Mouse (Mus musculus) frontal cortex, postnatal 25 days (tissue): ENCODE measurements around the gene Bahcc1.
A peak's percentile ranks its signal among the peaks of the same experiment; 100 is the strongest.

ENCODE experiments used
- DNase-seq, 2 experiments: peaks; one replicate each; pipeline ENCODE4 v3.0.0; 2022; ENCODE audit warnings: low spot score in 2 of 2

Gene Bahcc1

GRCm38 (mm10) chr11:120260769-120261150 lies 28.0 kb downstream of the Bahcc1 start:
- DNase-seq = no peak

- peak; percentile 89 to 90 for DNase-seq
Observed at GRCm38 (mm10) chr11:120261416-120262355, 28.9 kb downstream of the Bahcc1 start.

- DNase-seq = peak in 1 of 2 experiments; percentile 41
Observed at GRCm38 (mm10) chr11:120262356-120262901, 29.7 kb downstream of the Bahcc1 start.

- DNase-seq = no peak
Observed at GRCm38 (mm10) chr11:120263176-120263575, 30.4 kb downstream of the Bahcc1 start.

- DNase-seq = no peak
Observed at GRCm38 (mm10) chr11:120264008-120264407, 31.3 kb downstream of the Bahcc1 start.

GRCm38 (mm10) chr11:120265458-120265857 lies 32.7 kb downstream of the Bahcc1 start:
- DNase-seq = no peak

- DNase-seq = no peak
Observed at GRCm38 (mm10) chr11:120266259-120266758, 33.6 kb downstream of the Bahcc1 start.

- DNase-seq = no peak
Observed at GRCm38 (mm10) chr11:120267274-120267673, 34.5 kb downstream of the Bahcc1 start.

DNA sequence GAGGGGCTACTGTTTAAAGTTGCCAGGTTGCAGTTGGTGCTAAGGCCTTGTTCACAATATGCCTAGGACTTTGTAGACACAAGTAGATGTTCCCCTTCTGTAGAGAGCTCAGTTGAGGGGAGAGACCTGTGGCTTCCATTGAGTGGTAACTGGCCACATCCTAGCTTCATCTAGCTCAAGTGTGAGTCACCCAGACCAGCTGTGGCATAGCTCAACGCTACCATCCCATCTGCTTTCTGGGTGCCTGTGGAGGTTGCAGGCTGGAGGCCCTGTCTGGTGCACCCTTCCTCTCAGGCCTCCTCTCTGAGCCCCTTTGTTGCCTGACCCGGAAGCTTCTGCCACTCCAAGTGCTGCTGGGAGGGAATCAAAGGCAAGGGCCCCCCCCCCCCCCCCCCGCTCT lies 34.9 kb downstream of the Bahcc1 start:
- DNase-seq = no peak

GRCm38 (mm10) chr11:120268195-120268967 lies 35.6 kb downstream of the Bahcc1 start:
- peak in 1 of 2 experiments; percentile 28 for DNase-seq

DNA sequence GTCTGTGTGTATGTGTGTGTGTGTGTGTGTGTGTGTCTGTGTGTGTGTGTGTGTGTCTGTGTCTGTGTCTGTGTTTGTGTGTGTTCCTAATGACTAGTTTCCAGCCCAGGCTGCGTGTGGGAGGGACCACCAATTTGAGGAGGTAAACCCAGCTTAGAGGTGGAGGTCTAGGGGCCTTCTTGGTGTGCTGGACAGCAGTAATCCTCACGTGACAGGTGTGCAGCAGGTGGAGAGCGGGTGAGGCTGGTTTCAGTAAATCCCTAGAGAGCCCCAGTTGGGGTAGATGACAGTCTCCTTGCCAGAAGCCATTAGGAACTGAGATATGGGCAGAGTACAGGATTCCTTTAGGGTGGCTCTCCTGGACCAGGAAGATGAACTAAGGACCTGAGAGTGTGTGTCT lies 36.3 kb downstream of the Bahcc1 start:
- DNase-seq = no peak

- DNase-seq = no peak
Observed at GRCm38 (mm10) chr11:120269498-120270104, 36.9 kb downstream of the Bahcc1 start.

DNA sequence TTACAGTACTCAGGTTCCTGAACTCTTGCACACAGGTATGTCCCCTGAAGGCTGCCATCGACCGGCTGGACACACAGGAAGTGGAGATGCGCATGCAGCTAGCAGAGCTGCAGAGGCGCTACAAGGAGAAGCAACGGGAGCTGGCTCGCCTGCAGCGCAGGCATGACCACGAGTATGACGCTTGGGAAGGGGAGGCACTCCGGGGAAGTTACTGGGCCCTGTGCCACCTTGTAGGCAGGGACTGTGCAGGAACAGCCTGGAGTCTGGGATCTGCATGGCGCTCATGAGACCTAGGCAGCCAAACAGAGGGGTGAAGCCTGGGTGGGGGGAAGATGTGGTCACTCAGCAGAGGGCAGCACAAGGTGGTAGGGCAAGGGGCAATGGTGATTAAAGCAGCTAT lies 46.6 kb downstream of the Bahcc1 start:
- no peak for DNase-seq

GRCm38 (mm10) chr11:120280281-120280773 lies 47.6 kb downstream of the Bahcc1 start:
- no peak for DNase-seq

DNA sequence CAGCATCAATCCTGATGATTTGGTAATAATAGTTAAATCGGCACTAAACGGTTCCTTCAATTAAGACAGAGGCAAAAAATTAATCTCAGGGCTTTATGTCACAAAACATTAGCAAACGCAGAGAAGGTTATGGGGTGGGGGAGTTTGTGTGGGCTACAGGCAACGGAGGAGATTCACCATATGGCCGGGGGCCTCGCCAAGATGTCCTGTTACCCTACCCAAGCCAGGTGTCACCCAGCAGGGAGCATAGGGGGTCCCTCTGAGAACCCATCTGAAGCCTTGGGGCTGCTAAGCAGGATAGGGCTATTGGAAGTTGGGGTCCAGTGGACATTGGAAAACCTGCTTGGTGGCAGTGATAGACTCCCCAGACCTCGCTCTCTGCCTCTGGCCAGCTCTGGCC lies 48.0 kb downstream of the Bahcc1 start:
- no peak for DNase-seq

DNA sequence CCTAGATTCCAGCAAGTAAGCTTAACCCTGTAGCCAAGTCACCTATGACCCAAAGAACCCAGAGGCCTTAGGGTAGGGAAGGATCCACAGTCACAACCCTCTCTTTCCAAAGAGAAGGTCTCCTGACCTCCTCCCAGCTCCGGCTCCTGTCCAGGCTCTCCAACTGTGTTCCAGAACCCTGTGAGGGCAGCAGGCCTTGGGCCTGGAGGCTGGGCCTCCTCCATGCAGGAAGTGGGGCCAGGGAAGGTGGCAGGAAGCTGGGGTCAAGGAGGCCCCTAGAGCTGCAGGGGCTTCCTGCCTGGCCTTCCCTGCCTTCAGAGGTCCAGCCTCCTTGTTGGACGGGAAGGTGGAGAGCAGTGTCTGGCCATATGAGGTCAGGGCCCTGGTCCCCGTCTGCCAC lies 48.5 kb downstream of the Bahcc1 start:
- no peak for DNase-seq

DNA sequence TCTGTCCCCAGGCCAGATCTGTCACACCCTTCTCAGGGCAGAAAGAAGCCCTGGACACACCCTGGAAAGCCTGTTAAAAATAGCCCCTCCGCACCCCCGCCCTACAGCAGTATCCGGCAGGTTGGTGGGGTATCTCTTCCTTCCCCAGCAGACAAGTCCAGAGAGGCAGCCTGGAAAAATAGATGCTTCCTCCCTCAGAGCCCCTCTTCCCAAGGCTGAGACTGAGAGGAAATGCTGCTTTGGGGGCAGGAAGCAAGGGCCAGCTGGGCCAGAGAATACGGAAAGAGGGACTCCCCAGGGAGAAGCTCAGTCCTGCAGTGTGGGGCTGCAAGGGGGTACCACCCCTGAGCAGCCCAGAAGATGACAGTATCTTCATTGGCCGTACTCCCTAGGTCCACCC lies 50.8 kb downstream of the Bahcc1 start:
- DNase-seq = no peak

- no peak for DNase-seq
Observed at GRCm38 (mm10) chr11:120289644-120290043, 56.9 kb downstream of the Bahcc1 start.

DNA sequence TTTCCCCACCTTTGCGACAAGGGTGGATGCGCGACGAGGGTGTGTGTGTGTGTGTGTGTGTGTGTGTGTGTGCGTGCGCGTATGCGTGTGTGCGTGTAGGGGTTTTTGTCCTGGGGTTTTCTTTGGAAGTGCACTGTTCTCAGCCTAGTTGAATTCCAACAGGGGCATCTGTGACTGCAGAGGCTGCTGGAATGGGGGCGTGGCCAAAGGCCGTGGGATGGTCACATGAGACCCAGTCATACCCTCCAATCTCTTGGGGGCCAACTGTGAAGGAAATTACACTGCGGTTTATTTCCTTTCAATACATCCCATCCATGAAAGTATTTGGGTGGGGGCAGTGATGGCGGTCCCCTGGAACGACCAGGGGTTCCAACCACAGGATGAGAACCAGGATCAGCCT lies 57.5 kb downstream of the Bahcc1 start:
- DNase-seq = no peak

DNA sequence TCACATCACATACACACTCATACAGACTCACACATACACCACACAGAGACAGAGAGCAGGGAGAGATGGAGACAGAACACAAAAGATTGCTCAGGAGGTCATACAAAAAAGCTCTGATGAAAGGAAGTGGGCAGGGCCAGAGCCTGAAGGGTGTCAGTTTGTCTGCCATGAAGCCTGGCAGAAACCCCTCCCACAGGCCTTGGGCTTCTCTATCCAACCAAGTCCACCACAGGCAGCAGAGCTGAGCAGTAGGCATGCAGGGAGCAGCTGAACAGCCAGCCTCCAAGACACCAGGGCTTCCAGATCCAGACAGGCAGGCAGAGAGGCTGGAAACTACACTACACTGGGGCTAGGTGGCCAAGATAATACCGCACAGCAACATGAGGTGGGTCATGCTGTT lies 61.0 kb downstream of the Bahcc1 start:
- no peak for DNase-seq

DNA sequence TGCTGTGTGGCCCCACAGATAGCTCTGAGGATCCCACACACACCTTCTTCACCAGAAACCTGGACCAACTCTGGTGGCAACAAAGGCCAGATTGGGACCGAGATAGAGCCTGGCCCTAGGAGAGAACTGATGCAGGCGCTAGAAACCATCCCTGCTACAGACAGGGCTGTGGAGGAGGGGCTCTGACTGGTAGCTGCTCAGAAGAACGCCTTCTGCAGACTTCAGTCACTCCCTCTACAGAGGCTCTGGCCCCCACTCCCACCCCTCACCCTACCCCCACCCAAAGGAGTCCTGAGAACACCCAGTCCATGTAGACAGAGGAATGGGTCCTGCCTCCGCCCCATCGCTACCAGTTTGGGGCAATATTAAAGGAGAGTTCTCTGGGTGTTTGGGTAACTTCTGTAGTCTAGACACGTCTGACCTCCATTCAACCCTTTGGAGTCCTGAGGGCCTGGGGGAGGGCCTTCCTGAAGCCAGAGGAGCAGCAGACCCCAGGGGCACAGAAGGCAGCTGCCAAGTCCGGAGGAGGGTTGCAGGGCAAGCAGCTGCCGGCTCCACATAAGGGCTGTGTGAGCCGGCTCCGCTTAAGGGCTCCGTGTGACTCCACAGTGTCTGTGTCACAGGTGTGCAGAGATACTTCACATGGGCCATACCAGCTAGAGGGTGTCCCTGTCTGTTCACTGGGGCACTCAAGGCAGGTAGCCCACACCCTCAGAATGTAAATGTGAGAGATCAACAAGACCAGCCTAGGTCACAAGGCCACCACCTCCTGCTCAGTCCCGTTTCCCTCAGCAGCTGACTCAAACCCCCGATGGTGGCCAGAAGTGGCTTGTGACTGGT lies 63.8 kb downstream of the Bahcc1 start:
- DNase-seq = no peak
